Mouse (Mus musculus): ENCODE results near the gene Zfp110.

- TF ChIP-seq CTCF (IDR thresholded peaks at IDR 0.05; ENCODE audit: low read depth) (no peak), EP300 (IDR thresholded peaks at IDR 0.05; ENCODE audit: low read depth) (no peak)
These were observed 30.9 kb upstream of the Zfp110 start for GRCm38 (mm10) chr7:12803727-12804071.
